Mouse (Mus musculus) thymus, adult 2 months (tissue): ENCODE results near the gene Timm50. TPM values are rescaled to one million over a fixed set of nuclear protein-coding genes. Genes with fewer than 3 reads are reported as not detected.

Experiments used
- DNase-seq: peaks from one replicate; pipeline ENCODE4 v3.0.0; 2021
- H3K27ac ChIP-seq: fragments of 200-500 bp; 2 replicates; pipeline ENCODE4 v1.5.1; 2012; ENCODE audit warnings: low read length, control low read depth; ENCODE audit not compliant: control insufficient read depth, insufficient read depth
- H3K27me3 ChIP-seq: fragments of 200-500 bp; 2 replicates; pipeline ENCODE4 v1.6.1; 2012; ENCODE audit warnings: mild to moderate bottlenecking, low read length, moderate library complexity, mixed read lengths; ENCODE audit not compliant: control insufficient read depth, insufficient read depth
- H3K36me3 ChIP-seq: fragments of 200-500 bp; 2 replicates; pipeline ENCODE4 v1.6.1; 2012; ENCODE audit warnings: mild to moderate bottlenecking, low read length, moderate library complexity; ENCODE audit not compliant: control insufficient read depth, insufficient read depth
- H3K4me1 ChIP-seq: fragments of 200-500 bp; replicated peaks from 2 replicates; pipeline ENCODE4 v1.6.1; 2012; ENCODE audit warnings: low read length; ENCODE audit not compliant: control insufficient read depth, insufficient read depth
- H3K4me3 ChIP-seq: fragments of 200-500 bp; 2 replicates; pipeline ENCODE4 v1.5.1; 2012; ENCODE audit warnings: mild to moderate bottlenecking, low read length, control low read depth, moderate library complexity; ENCODE audit not compliant: control insufficient read depth, insufficient read depth
- CTCF ChIP-seq: fragments of 200-500 bp; IDR thresholded peaks from 2 replicates; pipeline ENCODE4 v1.5.1; 2012; ENCODE audit warnings: mild to moderate bottlenecking, control low read depth, low read length, moderate library complexity, borderline replicate concordance; ENCODE audit not compliant: control insufficient read depth, poor library complexity, insufficient read depth; ENCODE audit errors: extremely low read depth
- POLR2A ChIP-seq: fragments of 200-500 bp; IDR thresholded peaks from 2 replicates; pipeline ENCODE4 v1.6.1; 2012; ENCODE audit warnings: mild to moderate bottlenecking, low read length, control low read depth, moderate library complexity; ENCODE audit not compliant: control insufficient read depth, poor library complexity, insufficient read depth; ENCODE audit errors: extremely low read depth
- WGBS: fragments of 180-500 bp; shearing (Covaris S2); methylation state at CpG from one replicate; pipeline ENCODE4 v1.1.7; 2018; 5-methylcytosine and 5-hydroxymethylcytosine counted together
- polyA plus RNA-seq: library from polyadenylated mRNA; depleted of rRNA; stranded (reverse); fragments of >200 nt; gene quantifications from 2 replicates; pipeline ENCODE4 v1.2.3, GENCODE M21; 2012; rRNA removed

Gene Timm50
- polyA plus RNA-seq, 1 experiment = 100 TPM

- H3K4me3 ChIP-seq = peak within 1 kb of the TSS; percentile 46
- H3K4me1 ChIP-seq = peaks cover 4% of the 10 kb centered on the region; the same call in 1 of the 2 replicates
- DNase-seq = peak; percentile 69
- no peaks in the 10 kb centered on the region for H3K27me3 ChIP-seq
- WGBS = 9% methylated on average over 57 of the region's 57 CpGs
- H3K36me3 ChIP-seq = no peaks in the 10 kb centered on the region
- no peak within 1 kb of the TSS for H3K27ac ChIP-seq
- TF ChIP-seq POLR2A (no peak), CTCF (no peak)
Observed at GRCm38 (mm10) chr7:28267129-28268041, 44.5 kb downstream of the Timm50 start, which contains the start of gene Eid2. Gene Eid2 (plus strand): TSS chr7:28267881.

- Histone ChIP-seq H3K27ac (no peak overlapping the region), H3K4me1 (peaks cover 4% of the 10 kb centered on the region; the same call in 1 of the 2 replicates), H3K36me3 (no peaks in the 10 kb centered on the region), H3K4me3 (no peak overlapping the region), H3K27me3 (no peaks in the 10 kb centered on the region)
- 92% methylated on average over 13 of the region's 13 CpGs for WGBS
- no peak for DNase-seq
- no peak for TF ChIP-seq POLR2A
- TF ChIP-seq CTCF = no peak
Observed at GRCm38 (mm10) chr7:28265391-28265790, 46.5 kb downstream of the Timm50 start.

- 4% methylated on average over 15 of the region's 15 CpGs for WGBS
- Histone ChIP-seq H3K27me3 (no peaks in the 10 kb centered on the region), H3K4me1 (peaks cover 4% of the 10 kb centered on the region; the same call in 1 of the 2 replicates), H3K4me3 (no peak overlapping the region), H3K36me3 (no peaks in the 10 kb centered on the region), H3K27ac (no peak overlapping the region)
- peak; percentile 66 for DNase-seq
- TF ChIP-seq CTCF = no peak
- no peak for TF ChIP-seq POLR2A
Observed at GRCm38 (mm10) chr7:28263786-28264185, 48.1 kb downstream of the Timm50 start.

GRCm38 (mm10) chr7:28262861-28263260 is 49.0 kb downstream of the Timm50 start:
- WGBS = 60% methylated on average over 5 of the region's 5 CpGs
- H3K27ac ChIP-seq = no peak overlapping the region
- H3K4me3 ChIP-seq = no peak overlapping the region
- H3K4me1 ChIP-seq = no peaks in the 10 kb centered on the region
- no peak for DNase-seq
- no peaks in the 10 kb centered on the region for H3K36me3 ChIP-seq
- no peaks in the 10 kb centered on the region for H3K27me3 ChIP-seq
- no peak for TF ChIP-seq CTCF
- no peak for TF ChIP-seq POLR2A

Other genes starting within 250 kb of the Timm50 start
- gene Fcgbp, start 240.8 kb downstream of the Timm50 start, polyA plus RNA-seq = 296 and 318 TPM in 2 replicates
- 0.99 and 1.0 TPM in 2 replicates for gene 9530053A07Rik, start 182.6 kb downstream of the Timm50 start, polyA plus RNA-seq
- gene Fbl, start 142.4 kb downstream of the Timm50 start, polyA plus RNA-seq = 72.4 and 91.4 TPM in 2 replicates
- gene Dyrk1b, start 132.6 kb downstream of the Timm50 start, polyA plus RNA-seq = 126 and 145 TPM in 2 replicates
- 4.6 and 5.8 TPM in 2 replicates for gene Eid2, start 44.2 kb downstream of the Timm50 start, polyA plus RNA-seq
- gene Eid2b, start 34.3 kb downstream of the Timm50 start, polyA plus RNA-seq = 8.7 and 11.8 TPM in 2 replicates
- 0.24 TPM in 1 of 2 replicates, not detected in the other for gene Selenov, start 20.9 kb downstream of the Timm50 start, polyA plus RNA-seq
- gene Dll3, start 9.8 kb downstream of the Timm50 start, polyA plus RNA-seq = 1.1 and 1.3 TPM in 2 replicates
- 241 and 245 TPM in 2 replicates for gene Supt5, start 26.7 kb upstream of the Timm50 start, polyA plus RNA-seq
- 1,733 and 1,891 TPM in 2 replicates for gene Rps16, start 38.6 kb upstream of the Timm50 start, polyA plus RNA-seq
- gene Plekhg2, start 60.5 kb upstream of the Timm50 start, polyA plus RNA-seq = 187 and 211 TPM in 2 replicates
- 152 and 159 TPM in 2 replicates for gene Zfp36, start 68.2 kb upstream of the Timm50 start, polyA plus RNA-seq
- gene Med29, start 80.6 kb upstream of the Timm50 start, polyA plus RNA-seq = 56.0 and 65.3 TPM in 2 replicates
- gene Paf1, start 80.9 kb upstream of the Timm50 start, polyA plus RNA-seq = 146 and 182 TPM in 2 replicates
- gene Gmfg, start 125.4 kb upstream of the Timm50 start, polyA plus RNA-seq = 180 and 194 TPM in 2 replicates
- gene Lrfn1, start 139.9 kb upstream of the Timm50 start, polyA plus RNA-seq = 7.6 and 9.1 TPM in 2 replicates
- gene Ifnl2, start 198.4 kb upstream of the Timm50 start, polyA plus RNA-seq = 0.59 and 0.77 TPM in 2 replicates
- gene Ifnl3, start 210.8 kb upstream of the Timm50 start, polyA plus RNA-seq = 0.37 and 0.78 TPM in 2 replicates
- 2.1 and 2.4 TPM in 2 replicates for gene Sycn, start 228.8 kb upstream of the Timm50 start, polyA plus RNA-seq
- gene Nccrp1, start 235.2 kb upstream of the Timm50 start, polyA plus RNA-seq = 1.4 TPM in 2 replicates